Mouse (Mus musculus) embryonic facial prominence, embryonic 10.5 days (tissue): ENCODE data around the gene Cul4a. TPM values are rescaled to one million over a fixed set of nuclear protein-coding genes. Genes with fewer than 3 reads are reported as not detected.
A peak's percentile ranks its signal among the peaks of the same experiment; 100 is the strongest.

Experiments
- DNase-seq: peaks from one replicate; pipeline ENCODE4 v3.0.0-alpha.2; 2017; ENCODE audit warnings: low spot score
- H3K27ac ChIP-seq: fragments of 300-500 bp; sonication (generic); replicated peaks from 2 replicates; pipeline ENCODE4 v1.5.1; 2016; ENCODE audit warnings: mild to moderate bottlenecking
- H3K27me3 ChIP-seq: fragments of 300-500 bp; sonication (generic); replicated peaks from 2 replicates; pipeline ENCODE4 v1.6.1; 2016; ENCODE audit warnings: low read depth, mild to moderate bottlenecking; ENCODE audit not compliant: poor library complexity, severe bottlenecking
- H3K36me3 ChIP-seq: fragments of 300-500 bp; sonication (generic); replicated peaks from 2 replicates; pipeline ENCODE4 v1.6.1; 2016; ENCODE audit warnings: mild to moderate bottlenecking, moderate library complexity
- H3K4me1 ChIP-seq: fragments of 300-500 bp; sonication (generic); 2 replicates; pipeline ENCODE4 v1.6.1; 2016
- H3K4me3 ChIP-seq: fragments of 300-500 bp; sonication (generic); 2 replicates; pipeline ENCODE4 v1.5.1; 2016; ENCODE audit warnings: mild to moderate bottlenecking, moderate library complexity
- H3K9me3 ChIP-seq: fragments of 300-500 bp; sonication (generic); 2 replicates; pipeline ENCODE4 v1.6.1; 2016; ENCODE audit warnings: mild to moderate bottlenecking
- WGBS: fragments of 180-500 bp; shearing (Covaris S2); methylation state at CpG from one replicate; pipeline ENCODE4 v1.1.7; 2016; 5-methylcytosine and 5-hydroxymethylcytosine counted together
- polyA plus RNA-seq: library from polyadenylated mRNA; unstranded; fragments of >200 nt; fragmentation: Nextera tagmentation; extraction: Ambion mirVana; gene quantifications from 2 replicates; pipeline ENCODE4 v1.2.1, GENCODE M21; 2016

Gene Cul4a
- polyA plus RNA-seq, 1 experiment from 2014 or later, result 96.0 TPM

DNA sequence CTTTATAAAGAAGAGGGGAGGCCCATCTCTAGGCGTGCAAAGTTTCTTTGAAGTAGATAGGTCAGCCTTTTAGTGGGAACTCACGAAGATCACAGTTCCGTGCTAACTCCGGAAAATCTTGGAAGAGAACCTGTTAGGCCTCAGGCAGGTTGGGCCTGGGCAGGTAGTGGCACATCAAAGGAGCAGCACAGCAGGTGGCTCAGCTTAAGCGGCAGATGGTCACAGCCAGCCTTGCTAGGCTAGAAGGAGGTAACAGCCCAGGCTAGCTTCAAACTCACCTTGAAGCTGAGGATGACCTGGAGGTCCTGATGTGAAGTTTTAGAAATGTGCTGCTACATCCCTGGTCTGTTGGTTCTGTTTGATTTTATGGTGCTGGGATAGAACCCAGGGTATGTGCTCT, 44.4 kb downstream of the Cul4a start:
- H3K36me3 ChIP-seq, result peaks cover 58% of the 10 kb centered on the region
- H3K4me1 ChIP-seq, result no peaks in the 10 kb centered on the region
- DNase-seq, result no peak
- no peaks in the 10 kb centered on the region for H3K27me3 ChIP-seq
- no peak overlapping the region for H3K4me3 ChIP-seq
- no peaks in the 10 kb centered on the region for H3K9me3 ChIP-seq
- WGBS, result 60% methylated on average over 5 of the region's 5 CpGs
- no peak overlapping the region for H3K27ac ChIP-seq

DNA sequence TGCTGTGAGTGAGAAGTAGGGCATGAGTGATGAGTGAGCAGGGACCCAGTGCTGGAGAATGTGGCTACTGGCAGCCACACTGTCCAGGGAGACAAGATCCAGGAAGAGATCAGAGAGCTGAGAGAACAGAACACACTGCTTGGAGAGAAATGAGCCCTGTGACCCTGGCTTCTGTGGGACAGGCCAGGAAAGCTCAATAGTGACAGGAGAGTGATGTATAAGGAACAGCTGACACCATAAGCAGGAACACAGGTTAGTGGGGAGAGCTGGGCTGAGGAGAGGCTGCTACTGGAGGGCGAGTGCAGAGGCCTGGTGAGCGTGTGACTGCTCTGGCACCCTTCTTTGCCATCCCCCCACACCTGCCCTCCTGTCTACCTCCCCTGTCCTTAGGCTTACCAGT, 45.5 kb downstream of the Cul4a start:
- no peak overlapping the region for H3K27ac ChIP-seq
- no peaks in the 10 kb centered on the region for H3K9me3 ChIP-seq
- H3K36me3 ChIP-seq, result peaks cover 48% of the 10 kb centered on the region
- H3K4me1 ChIP-seq, result no peaks in the 10 kb centered on the region
- 83% methylated on average over 2 of the region's 2 CpGs for WGBS
- no peak overlapping the region for H3K4me3 ChIP-seq
- no peaks in the 10 kb centered on the region for H3K27me3 ChIP-seq
- DNase-seq, result no peak

DNA sequence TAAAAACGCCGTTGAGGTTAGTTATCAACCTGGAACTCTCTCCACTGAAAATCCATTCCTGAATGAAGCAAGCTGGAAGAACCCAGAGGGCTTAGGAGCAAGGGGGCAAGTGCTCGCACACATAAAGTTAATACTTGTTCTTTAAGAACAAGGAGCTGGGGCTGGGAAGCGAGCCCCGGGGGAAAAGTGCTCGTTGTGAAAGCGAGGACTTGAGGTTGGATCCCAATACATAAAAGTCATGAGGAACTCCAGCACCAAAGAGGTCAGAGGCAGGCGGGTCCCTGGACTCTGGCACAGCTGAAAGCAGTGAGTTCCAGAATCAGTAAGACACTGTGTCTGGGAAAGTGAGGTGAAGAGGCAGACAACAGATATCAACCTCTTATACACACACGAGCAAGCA, 48.7 kb downstream of the Cul4a start:
- Histone ChIP-seq H3K27ac (no peak overlapping the region), H3K4me1 (0 out of 2 replicates have a peak, but pooled peaks cover 3% of the 10 kb centered on the region), H3K27me3 (no peaks in the 10 kb centered on the region), H3K9me3 (no peaks in the 10 kb centered on the region), H3K36me3 (peaks cover 19% of the 10 kb centered on the region), H3K4me3 (no peak overlapping the region)
- WGBS, result 78% methylated on average over 9 of the region's 9 CpGs
- no peak for DNase-seq

DNA sequence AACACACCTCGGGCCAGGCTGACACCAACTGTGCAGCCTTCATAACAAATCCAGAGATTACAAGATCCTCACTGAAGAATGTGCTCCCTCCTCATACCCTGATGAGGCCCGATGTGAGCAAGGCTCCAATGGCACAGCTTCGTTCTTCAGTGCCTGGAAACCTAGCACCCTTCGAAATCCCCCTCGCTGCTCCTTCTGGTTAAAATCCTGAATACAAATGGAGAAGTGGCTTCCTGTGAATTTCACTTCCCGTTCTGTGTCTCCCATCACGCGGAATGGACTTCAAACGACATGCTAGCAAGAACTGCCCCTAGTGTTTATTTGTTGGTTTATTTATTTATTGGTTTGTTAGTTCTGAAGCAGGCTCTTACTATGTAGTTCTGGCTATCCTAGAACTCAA, 49.9 kb downstream of the Cul4a start:
- Histone ChIP-seq H3K36me3 (0 out of 2 replicates have a peak, but pooled peaks cover 9% of the 10 kb centered on the region), H3K4me1 (peaks cover 10% of the 10 kb centered on the region), H3K9me3 (no peaks in the 10 kb centered on the region), H3K27me3 (no peaks in the 10 kb centered on the region), H3K27ac (no peak overlapping the region), H3K4me3 (no peak overlapping the region)
- DNase-seq, result no peak
- WGBS, result 79% methylated on average over 9 of the region's 9 CpGs

DNA sequence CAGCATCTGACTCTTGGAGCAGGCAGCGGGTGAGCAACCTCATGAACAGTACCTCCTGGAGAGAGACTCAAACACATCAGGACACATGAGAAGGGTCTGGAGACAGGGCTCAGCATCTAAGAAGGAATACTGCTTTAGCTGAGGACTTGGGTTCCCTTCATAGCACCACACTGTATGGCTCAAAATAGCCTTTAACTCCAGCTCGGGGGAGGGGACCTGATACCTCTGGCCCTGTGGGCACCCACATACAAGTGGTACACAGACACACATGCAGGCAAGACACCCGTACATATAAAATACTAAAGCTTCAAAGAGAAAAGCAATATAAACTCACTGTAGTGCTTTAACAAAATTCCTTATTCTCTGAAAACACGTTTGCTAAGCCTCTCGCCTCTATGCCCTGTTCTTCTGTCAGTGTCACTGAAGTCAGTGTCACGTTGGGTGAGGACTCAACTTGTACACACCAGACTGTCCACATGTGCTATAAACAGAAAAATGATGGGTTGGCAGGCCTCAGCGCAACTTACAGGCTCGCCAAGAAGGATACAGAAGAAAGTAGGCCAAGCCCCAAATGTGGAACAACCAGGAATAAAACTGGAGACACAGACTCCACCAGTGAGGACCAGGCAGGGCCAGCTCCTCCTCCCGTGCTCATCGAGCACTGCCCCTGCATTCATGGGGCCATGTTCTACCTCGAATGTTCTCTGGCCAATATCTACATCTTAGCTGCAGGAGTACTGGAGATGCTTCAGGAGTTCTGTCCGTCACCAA, 51.1 kb downstream of the Cul4a start:
- Histone ChIP-seq H3K4me1 (peaks cover 13% of the 10 kb centered on the region), H3K27ac (no peak overlapping the region), H3K4me3 (no peak overlapping the region), H3K36me3 (0 out of 2 replicates have a peak, but pooled peaks cover under 1% of the 10 kb centered on the region), H3K9me3 (no peaks in the 10 kb centered on the region), H3K27me3 (no peaks in the 10 kb centered on the region)
- no peak for DNase-seq
- 77% methylated on average over 12 of the region's 12 CpGs for WGBS

DNA sequence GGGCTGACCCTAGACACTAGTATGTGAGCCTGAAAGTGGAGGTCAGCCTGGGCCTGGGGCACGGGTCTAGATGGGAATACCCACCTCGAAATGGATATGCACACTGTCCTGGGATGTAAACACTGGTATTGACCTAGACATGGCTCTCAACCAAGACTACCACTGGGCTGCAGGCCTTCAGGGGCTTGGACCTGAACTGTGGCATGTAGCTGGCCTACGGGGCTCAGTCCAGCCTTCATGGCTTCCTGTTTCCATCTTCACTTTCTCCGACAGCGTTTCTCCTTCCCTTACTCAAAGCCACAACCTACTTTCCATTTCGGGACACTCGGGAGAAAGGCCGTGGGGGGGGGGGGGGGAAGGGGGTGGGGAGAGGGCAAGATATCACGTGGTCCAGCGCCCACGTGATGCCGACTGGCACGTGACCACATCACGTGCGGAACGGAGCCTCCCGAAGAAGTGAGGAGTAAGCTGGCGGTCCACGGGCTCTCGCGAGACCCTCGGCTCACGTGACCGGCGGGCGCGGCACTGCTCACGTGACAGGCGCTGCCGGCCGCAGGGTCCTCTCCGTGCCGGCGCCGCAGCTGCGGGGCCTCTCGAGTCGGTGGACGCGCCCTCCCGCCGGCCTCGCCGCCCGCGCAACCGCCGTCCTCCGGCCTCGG, 53.4 kb downstream of the Cul4a start, which contains the start of gene Lamp1:
Gene Lamp1 (plus strand): TSS at position 444 of the 659 bp plus-strand sequence.
- DNase-seq, result peak; percentile 99
- H3K9me3 ChIP-seq, result no peaks in the 10 kb centered on the region
- peaks cover 13% of the 10 kb centered on the region for H3K4me1 ChIP-seq
- WGBS, result 1% methylated on average over 50 of the region's 50 CpGs
- H3K36me3 ChIP-seq, result no peaks in the 10 kb centered on the region
- peak within 1 kb of the TSS; percentile 100 for H3K4me3 ChIP-seq
- H3K27ac ChIP-seq, result peak within 1 kb of the TSS; percentile 92
- no peaks in the 10 kb centered on the region for H3K27me3 ChIP-seq

DNA sequence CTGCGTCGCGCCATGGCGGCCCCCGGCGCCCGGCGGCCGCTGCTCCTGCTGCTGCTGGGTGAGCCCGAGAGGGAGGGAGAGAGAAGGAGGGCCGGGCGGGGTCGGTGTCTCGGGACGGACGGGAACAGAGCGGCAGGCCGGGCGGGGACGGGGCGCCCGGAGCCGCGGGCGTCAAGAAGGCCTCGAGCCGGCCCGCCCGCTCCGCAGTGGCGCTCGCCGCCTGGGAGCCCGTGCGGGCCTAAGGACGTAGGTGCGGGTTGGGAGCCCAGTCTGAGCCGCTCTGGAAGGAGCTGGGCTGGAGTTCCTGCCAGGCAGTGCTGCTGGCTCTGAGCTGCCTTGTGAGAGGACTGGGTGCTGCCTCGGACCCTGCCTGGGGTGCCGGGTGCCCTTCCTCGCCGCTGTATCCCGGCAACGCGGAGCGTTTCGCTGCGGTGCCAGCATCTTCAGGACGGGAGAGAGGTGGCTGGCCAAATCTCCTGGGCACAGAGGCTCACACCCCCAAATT, 54.0 kb downstream of the Cul4a start:
- under 1% methylated on average over 49 of the region's 49 CpGs for WGBS
- DNase-seq, result no peak
- peaks cover 13% of the 10 kb centered on the region for H3K4me1 ChIP-seq
- no peaks in the 10 kb centered on the region for H3K9me3 ChIP-seq
- no peaks in the 10 kb centered on the region for H3K27me3 ChIP-seq
- no peaks in the 10 kb centered on the region for H3K36me3 ChIP-seq
- H3K4me3 ChIP-seq, result peak overlapping the region; percentile 100
- peak overlapping the region; percentile 92 for H3K27ac ChIP-seq

DNA sequence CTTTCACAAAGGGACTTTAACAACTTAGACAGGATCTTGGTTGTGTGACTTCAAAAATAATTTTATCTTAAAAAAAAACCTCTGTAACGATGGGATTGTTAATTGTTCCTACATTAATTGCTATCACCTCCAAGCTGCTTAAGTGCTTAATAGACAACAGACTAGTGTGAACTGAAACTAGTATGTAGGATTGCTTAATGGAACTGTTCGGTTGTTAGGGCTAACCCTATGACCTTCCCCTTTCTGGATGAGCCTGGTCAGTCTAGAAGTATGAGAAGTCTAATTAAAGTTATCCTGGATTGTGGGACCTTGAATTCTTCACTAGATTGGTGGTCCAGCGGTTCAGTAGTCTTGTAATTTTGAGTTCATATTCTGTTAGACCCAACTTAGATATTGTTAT, 55.3 kb downstream of the Cul4a start:
- Histone ChIP-seq H3K36me3 (peaks cover 9% of the 10 kb centered on the region), H3K27me3 (no peaks in the 10 kb centered on the region), H3K4me1 (peaks cover 13% of the 10 kb centered on the region), H3K27ac (no peak overlapping the region), H3K9me3 (no peaks in the 10 kb centered on the region), H3K4me3 (peak overlapping the region; percentile 100; the same call in 1 of the 2 replicates)
- no peak for DNase-seq
- 84% methylated on average over 3 of the region's 3 CpGs for WGBS

DNA sequence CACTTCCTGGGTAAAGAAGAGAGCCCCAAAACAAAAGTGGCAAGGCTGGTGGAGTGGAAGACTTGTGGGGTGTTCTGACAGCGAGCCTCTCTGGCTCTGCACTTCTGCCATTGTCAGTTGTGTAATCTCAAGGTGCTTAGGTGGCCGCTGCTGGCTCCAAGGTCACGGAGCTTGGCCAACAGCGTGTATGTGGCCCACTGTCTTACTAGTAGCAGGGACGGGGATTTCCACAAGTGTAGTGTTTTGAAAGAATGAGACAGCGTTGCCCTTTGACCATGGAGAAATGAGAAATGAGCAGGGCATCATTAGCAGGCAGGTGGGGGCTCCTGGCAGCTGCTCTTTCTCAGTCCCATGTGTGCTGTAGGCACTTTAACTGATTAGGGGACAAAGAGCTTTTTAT, 56.7 kb downstream of the Cul4a start:
- Histone ChIP-seq H3K4me1 (peaks cover 13% of the 10 kb centered on the region), H3K27ac (no peak overlapping the region), H3K27me3 (no peaks in the 10 kb centered on the region), H3K4me3 (no peak overlapping the region), H3K36me3 (peaks cover 21% of the 10 kb centered on the region), H3K9me3 (no peaks in the 10 kb centered on the region)
- no peak for DNase-seq
- WGBS, result 88% methylated on average over 6 of the region's 6 CpGs

DNA sequence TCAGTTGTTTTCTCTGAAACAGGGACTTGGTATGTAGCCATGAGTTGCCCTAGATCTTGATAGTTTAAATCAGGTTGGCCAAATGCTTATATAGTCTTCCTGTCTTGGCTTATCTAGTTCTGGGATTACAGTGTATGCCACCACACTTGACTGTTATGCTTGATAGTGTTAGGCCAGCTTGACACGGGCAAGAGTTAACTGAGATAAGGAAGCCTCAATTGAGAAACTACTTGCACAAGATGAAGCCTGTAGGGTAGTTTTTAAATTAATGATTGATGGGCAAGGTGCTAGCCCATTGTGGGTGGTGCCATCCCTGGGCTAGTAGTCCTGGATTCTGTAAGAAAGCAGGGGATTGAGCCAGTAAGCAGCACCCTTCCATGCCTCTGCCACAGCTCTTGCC, 58.1 kb downstream of the Cul4a start:
- WGBS, result 94% methylated on average over 1 of the region's 1 CpGs
- Histone ChIP-seq H3K9me3 (no peaks in the 10 kb centered on the region), H3K4me3 (no peak overlapping the region), H3K27ac (no peak overlapping the region), H3K4me1 (peaks cover 12% of the 10 kb centered on the region), H3K27me3 (no peaks in the 10 kb centered on the region), H3K36me3 (peaks cover 36% of the 10 kb centered on the region)
- DNase-seq, result no peak

DNA sequence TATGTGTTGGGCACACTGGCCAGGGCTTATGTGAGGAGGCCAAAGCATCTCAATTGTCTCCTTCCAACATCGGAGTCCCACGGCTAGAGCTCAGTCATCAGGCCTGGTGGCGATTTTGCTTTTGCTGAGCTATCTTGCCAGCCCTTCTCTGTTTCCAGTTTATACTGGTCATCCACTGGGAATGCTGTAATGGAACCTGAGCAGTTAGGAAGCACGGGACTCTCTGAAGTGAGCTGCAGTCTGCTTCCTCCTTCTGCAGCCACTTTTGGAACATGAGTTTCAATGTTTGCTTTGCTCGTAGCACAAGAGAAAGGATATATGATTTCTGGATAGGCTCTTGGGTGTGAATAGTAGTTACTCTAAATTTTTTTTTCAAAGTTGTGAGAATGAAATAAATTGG, 58.9 kb downstream of the Cul4a start:
- no peak overlapping the region for H3K4me3 ChIP-seq
- no peaks in the 10 kb centered on the region for H3K9me3 ChIP-seq
- H3K27ac ChIP-seq, result no peak overlapping the region
- no peak for DNase-seq
- peaks cover 44% of the 10 kb centered on the region for H3K36me3 ChIP-seq
- 89% methylated on average over 5 of the region's 5 CpGs for WGBS
- no peaks in the 10 kb centered on the region for H3K27me3 ChIP-seq
- H3K4me1 ChIP-seq, result peaks cover 11% of the 10 kb centered on the region

DNA sequence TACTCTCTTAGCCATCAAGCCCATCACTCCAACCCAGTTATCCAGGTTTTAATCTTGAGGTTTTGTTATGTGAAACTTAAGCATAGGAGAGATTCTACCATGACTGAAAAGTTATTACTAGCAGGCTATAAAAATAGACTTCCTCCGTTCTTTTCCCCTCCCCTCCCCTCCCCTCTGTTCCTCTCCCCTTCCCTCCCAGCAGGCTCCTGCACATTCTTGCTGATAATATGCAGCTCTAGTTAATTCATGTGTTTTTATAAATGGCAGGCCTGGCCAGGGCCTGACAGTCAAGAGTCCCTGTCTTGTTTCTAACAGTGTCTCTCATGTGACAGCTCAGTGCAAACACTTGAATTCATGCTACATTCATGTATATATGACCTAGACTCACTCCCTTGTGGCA, 65.1 kb downstream of the Cul4a start:
- WGBS, result 79% methylated on average over 1 of the region's 1 CpGs

DNA sequence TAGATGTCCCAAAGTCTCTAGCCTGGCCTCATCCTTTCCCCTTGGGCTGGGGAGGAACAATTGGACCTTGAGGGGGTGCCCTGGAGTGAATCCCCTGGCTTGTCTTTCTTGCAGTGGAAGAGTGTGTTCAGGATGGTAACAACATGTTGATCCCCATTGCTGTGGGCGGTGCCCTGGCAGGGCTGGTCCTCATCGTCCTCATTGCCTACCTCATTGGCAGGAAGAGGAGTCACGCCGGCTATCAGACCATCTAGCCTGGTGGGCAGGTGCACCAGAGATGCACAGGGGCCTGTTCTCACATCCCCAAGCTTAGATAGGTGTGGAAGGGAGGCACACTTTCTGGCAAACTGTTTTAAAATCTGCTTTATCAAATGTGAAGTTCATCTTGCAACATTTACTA, 68.9 kb downstream of the Cul4a start:
- DNase-seq, result no peak

More for the DNA sequence above, 65.1 kb downstream of the Cul4a start:
- no peak overlapping the region for H3K27ac ChIP-seq
- no peaks in the 10 kb centered on the region for H3K27me3 ChIP-seq
- H3K4me3 ChIP-seq, result no peak overlapping the region
- no peaks in the 10 kb centered on the region for H3K4me1 ChIP-seq
- peaks cover 98% of the 10 kb centered on the region for H3K36me3 ChIP-seq
- no peak for DNase-seq
- H3K9me3 ChIP-seq, result no peaks in the 10 kb centered on the region

More for the DNA sequence above, 68.9 kb downstream of the Cul4a start:
- 92% methylated on average over 4 of the region's 4 CpGs for WGBS
- Histone ChIP-seq H3K36me3 (peaks cover 97% of the 10 kb centered on the region), H3K27me3 (no peaks in the 10 kb centered on the region), H3K4me1 (no peaks in the 10 kb centered on the region), H3K27ac (no peak overlapping the region), H3K9me3 (no peaks in the 10 kb centered on the region), H3K4me3 (no peak overlapping the region)
